Mouse (Mus musculus): ENCODE data around the gene Hspa1b.
A peak's percentile ranks its signal among the peaks of the same experiment; 100 is the strongest.

Gene Hspa1b

GRCm38 (mm10) chr17:34946486-34947140 is 12.4 kb downstream of the Hspa1b start:
- Histone ChIP-seq H3K36me3 (ENCODE audit: insufficient read depth, low read length) (peaks cover 24% of the 10 kb centered on the region), H3K4me1 (replicated peaks; ENCODE audit: low read depth, low read length) (peaks cover 24% of the 10 kb centered on the region), H3K4me3 (replicated peaks; ENCODE audit: low read length) (no peak overlapping the region), H3K27me3 (ENCODE audit: insufficient read depth, low read length) (no peaks in the 10 kb centered on the region), H3K9me3 (ENCODE audit: low read length) (no peaks in the 10 kb centered on the region)
- no peak for TF ChIP-seq POU5F1 (IDR thresholded peaks at IDR 0.05; ENCODE audit: borderline replicate concordance, low read length)
- no peak for TF ChIP-seq NANOG (IDR thresholded peaks at IDR 0.05; ENCODE audit: borderline replicate concordance, low read length)
- TF ChIP-seq CTCF (conservative IDR thresholded peaks at IDR 0.05; ENCODE audit: low read length), result no peak

GRCm38 (mm10) chr17:34944362-34944761 is 14.7 kb downstream of the Hspa1b start:
- Histone ChIP-seq H3K4me3 (replicated peaks; ENCODE audit: low read length) (no peak overlapping the region), H3K4me1 (replicated peaks; ENCODE audit: low read depth, low read length) (peaks cover 19% of the 10 kb centered on the region), H3K9me3 (ENCODE audit: low read length) (no peaks in the 10 kb centered on the region), H3K36me3 (ENCODE audit: insufficient read depth, low read length) (peaks cover 1% of the 10 kb centered on the region; the same call in 1 of the 2 replicates), H3K27me3 (ENCODE audit: insufficient read depth, low read length) (no peaks in the 10 kb centered on the region)
- TF ChIP-seq POU5F1 (IDR thresholded peaks at IDR 0.05; ENCODE audit: borderline replicate concordance, low read length) (no peak), CTCF (conservative IDR thresholded peaks at IDR 0.05; ENCODE audit: low read length) (no peak), NANOG (IDR thresholded peaks at IDR 0.05; ENCODE audit: borderline replicate concordance, low read length) (no peak)

GRCm38 (mm10) chr17:34943128-34943815 is 15.8 kb downstream of the Hspa1b start:
- H3K4me1 ChIP-seq (replicated peaks; ENCODE audit: low read depth, low read length), result peaks cover 19% of the 10 kb centered on the region
- no peaks in the 10 kb centered on the region for H3K36me3 ChIP-seq (ENCODE audit: insufficient read depth, low read length)
- H3K27me3 ChIP-seq (ENCODE audit: insufficient read depth, low read length), result no peaks in the 10 kb centered on the region
- no peaks in the 10 kb centered on the region for H3K9me3 ChIP-seq (ENCODE audit: low read length)
- H3K4me3 ChIP-seq (replicated peaks; ENCODE audit: low read length), result no peak overlapping the region
- TF ChIP-seq CTCF (conservative IDR thresholded peaks at IDR 0.05; ENCODE audit: low read length), result no peak
- TF ChIP-seq NANOG (IDR thresholded peaks at IDR 0.05; ENCODE audit: borderline replicate concordance, low read length), result no peak
- no peak for TF ChIP-seq POU5F1 (IDR thresholded peaks at IDR 0.05; ENCODE audit: borderline replicate concordance, low read length)

GRCm38 (mm10) chr17:34941344-34942041 is 17.5 kb downstream of the Hspa1b start:
- H3K9me3 ChIP-seq (ENCODE audit: low read length), result no peaks in the 10 kb centered on the region
- peaks cover 19% of the 10 kb centered on the region for H3K4me1 ChIP-seq (replicated peaks; ENCODE audit: low read depth, low read length)
- no peaks in the 10 kb centered on the region for H3K27me3 ChIP-seq (ENCODE audit: insufficient read depth, low read length)
- H3K36me3 ChIP-seq (ENCODE audit: insufficient read depth, low read length), result no peaks in the 10 kb centered on the region
- H3K4me3 ChIP-seq (replicated peaks; ENCODE audit: low read length), result peak overlapping the region; percentile 64
- TF ChIP-seq NANOG (IDR thresholded peaks at IDR 0.05; ENCODE audit: borderline replicate concordance, low read length) (no peak), CTCF (conservative IDR thresholded peaks at IDR 0.05; ENCODE audit: low read length) (no peak), POU5F1 (IDR thresholded peaks at IDR 0.05; ENCODE audit: borderline replicate concordance, low read length) (no peak)

- TF ChIP-seq POU5F1 (IDR thresholded peaks at IDR 0.05; ENCODE audit: borderline replicate concordance, low read length) (no peak), CTCF (conservative IDR thresholded peaks at IDR 0.05; ENCODE audit: low read length) (no peak), NANOG (IDR thresholded peaks at IDR 0.05; ENCODE audit: borderline replicate concordance, low read length) (no peak)
- H3K27me3 ChIP-seq (ENCODE audit: insufficient read depth, low read length), result peaks cover 19% of the 10 kb centered on the region
- no peak overlapping the region for H3K4me3 ChIP-seq (replicated peaks; ENCODE audit: low read length)
Measured at GRCm38 (mm10) chr17:34937960-34938505, 21.0 kb downstream of the Hspa1b start.

GRCm38 (mm10) chr17:34934830-34935229 is 24.2 kb downstream of the Hspa1b start:
- Histone ChIP-seq H3K27me3 (ENCODE audit: insufficient read depth, low read length) (peaks cover 35% of the 10 kb centered on the region), H3K4me3 (replicated peaks; ENCODE audit: low read length) (0 out of 2 replicates have a peak overlapping the region, but pooled peaks have one; percentile 55)
- TF ChIP-seq POU5F1 (IDR thresholded peaks at IDR 0.05; ENCODE audit: borderline replicate concordance, low read length), result no peak
- no peak for TF ChIP-seq CTCF (conservative IDR thresholded peaks at IDR 0.05; ENCODE audit: low read length)
- TF ChIP-seq NANOG (IDR thresholded peaks at IDR 0.05; ENCODE audit: borderline replicate concordance, low read length), result no peak

More at GRCm38 (mm10) chr17:34937960-34938505, 21.0 kb downstream of the Hspa1b start:
- peaks cover 39% of the 10 kb centered on the region for H3K4me1 ChIP-seq (replicated peaks; ENCODE audit: low read depth, low read length)
- H3K36me3 ChIP-seq (ENCODE audit: insufficient read depth, low read length), result peaks cover 25% of the 10 kb centered on the region
- H3K9me3 ChIP-seq (ENCODE audit: low read length), result no peaks in the 10 kb centered on the region

GRCm38 (mm10) chr17:34934031-34934430 is 25.0 kb downstream of the Hspa1b start:
- no peaks in the 10 kb centered on the region for H3K9me3 ChIP-seq (ENCODE audit: low read length)
- H3K36me3 ChIP-seq (ENCODE audit: insufficient read depth, low read length), result peaks cover 32% of the 10 kb centered on the region
- peak overlapping the region; percentile 55 for H3K4me3 ChIP-seq (replicated peaks; ENCODE audit: low read length)
- peaks cover 35% of the 10 kb centered on the region for H3K27me3 ChIP-seq (ENCODE audit: insufficient read depth, low read length)
- no peak for TF ChIP-seq POU5F1 (IDR thresholded peaks at IDR 0.05; ENCODE audit: borderline replicate concordance, low read length)
- TF ChIP-seq CTCF (conservative IDR thresholded peaks at IDR 0.05; ENCODE audit: low read length), result no peak
- TF ChIP-seq NANOG (IDR thresholded peaks at IDR 0.05; ENCODE audit: borderline replicate concordance, low read length), result no peak
- peaks cover 44% of the 10 kb centered on the region for H3K4me1 ChIP-seq (replicated peaks; ENCODE audit: low read depth, low read length)

More at GRCm38 (mm10) chr17:34934830-34935229, 24.2 kb downstream of the Hspa1b start:
- H3K4me1 ChIP-seq (replicated peaks; ENCODE audit: low read depth, low read length), result peaks cover 40% of the 10 kb centered on the region
- H3K36me3 ChIP-seq (ENCODE audit: insufficient read depth, low read length), result peaks cover 32% of the 10 kb centered on the region
- H3K9me3 ChIP-seq (ENCODE audit: low read length), result no peaks in the 10 kb centered on the region

GRCm38 (mm10) chr17:34932287-34932686 is 26.8 kb downstream of the Hspa1b start:
- TF ChIP-seq CTCF (conservative IDR thresholded peaks at IDR 0.05; ENCODE audit: low read length) (no peak), NANOG (IDR thresholded peaks at IDR 0.05; ENCODE audit: borderline replicate concordance, low read length) (no peak), POU5F1 (IDR thresholded peaks at IDR 0.05; ENCODE audit: borderline replicate concordance, low read length) (no peak)
- Histone ChIP-seq H3K36me3 (ENCODE audit: insufficient read depth, low read length) (peaks cover 32% of the 10 kb centered on the region), H3K4me1 (replicated peaks; ENCODE audit: low read depth, low read length) (peaks cover 61% of the 10 kb centered on the region), H3K4me3 (replicated peaks; ENCODE audit: low read length) (peak overlapping the region; percentile 91), H3K9me3 (ENCODE audit: low read length) (no peaks in the 10 kb centered on the region), H3K27me3 (ENCODE audit: insufficient read depth, low read length) (peaks cover 35% of the 10 kb centered on the region)

Data from E14TG2a.4 (cell line).